Mouse (Mus musculus): ENCODE data around the gene Tle2. TPM values are rescaled to one million over a fixed set of nuclear protein-coding genes. Genes with fewer than 3 reads are reported as not detected.
A peak's percentile ranks its signal among the peaks of the same experiment; 100 is the strongest.

The Tle2 gene
- polyA plus RNA-seq (2015; fragmentation: Nextera tagmentation; extraction: Ambion mirVana), result 3.0 and 5.2 TPM in 2 replicates

DNA sequence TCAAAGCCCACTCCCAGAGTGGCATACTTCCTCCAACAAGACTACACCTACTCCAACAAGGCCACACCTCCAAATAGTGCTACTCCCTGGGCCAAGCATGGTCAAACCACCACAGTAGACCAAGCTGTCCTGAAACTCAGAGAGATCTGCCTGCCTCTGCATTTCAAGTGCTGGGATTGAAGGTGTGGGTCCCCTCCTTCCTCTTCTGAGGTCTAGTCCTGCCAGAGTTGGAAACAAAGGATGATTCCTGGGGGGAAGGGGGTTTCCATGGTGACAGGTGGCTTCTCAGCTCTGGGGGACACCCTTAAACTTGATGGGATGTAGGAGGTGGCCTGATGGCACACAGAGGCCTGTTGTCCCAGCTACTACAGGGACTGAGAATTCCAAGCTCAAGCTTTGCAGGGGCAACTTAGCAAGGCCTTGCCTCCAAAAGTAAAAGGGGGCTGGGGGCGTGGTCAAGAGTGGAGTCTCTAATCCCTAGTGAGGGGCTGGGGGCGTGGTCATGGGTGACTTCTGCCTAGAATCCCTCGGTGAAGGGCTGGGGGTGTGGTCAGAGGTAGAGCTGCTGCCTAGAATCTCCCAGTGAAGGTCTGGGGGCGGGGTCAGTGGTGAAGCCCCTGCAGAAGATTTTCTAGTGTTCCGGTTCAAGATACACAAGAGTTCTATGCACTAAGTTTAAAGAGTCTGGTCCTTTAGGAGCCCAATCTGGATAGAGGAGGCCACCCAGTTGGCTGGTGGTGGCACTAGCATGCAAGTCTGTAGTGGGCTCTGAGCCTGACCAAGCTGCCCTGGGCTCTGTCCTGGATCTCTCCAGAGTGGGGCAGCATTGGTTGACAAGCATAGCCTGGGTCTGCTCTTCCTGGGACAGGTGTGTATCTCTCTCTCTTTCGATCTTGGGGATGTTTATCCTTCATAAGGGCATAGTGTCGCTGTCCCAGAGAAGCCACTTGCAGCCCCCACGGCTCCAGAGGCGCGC lies at the start of gene Tle2:
Gene Tle2, plus strand, starts transcription at position 481 of the 976 bp plus-strand sequence.
- H3K27me3 ChIP-seq (replicated peaks; ENCODE audit: control insufficient read depth, insufficient read depth, low read length), result peaks cover 10% of the 10 kb centered on the region; the same call in 1 of the 2 replicates
- no peak for ATAC-seq
- 25% methylated on average over 10 of the region's 10 CpGs for WGBS
- TF ChIP-seq CTCF (IDR thresholded peaks at IDR 0.05; ENCODE audit: low read depth), result peak; percentile 34
- H3K9me3 ChIP-seq (ENCODE audit: control insufficient read depth), result no peaks in the 10 kb centered on the region
- no peak within 1 kb of the TSS for H3K27ac ChIP-seq (ENCODE audit: low read depth, low read length)
- peak within 1 kb of the TSS; percentile 89 for H3K4me2 ChIP-seq (replicated peaks; ENCODE audit: low read depth)
- H3K9ac ChIP-seq (ENCODE audit: low read depth, low read length), result peak within 1 kb of the TSS; percentile 35; the same call in 1 of the 2 replicates
- no peaks in the 10 kb centered on the region for H3K36me3 ChIP-seq (ENCODE audit: control insufficient read depth, insufficient read depth)
- H3K4me1 ChIP-seq (replicated peaks; ENCODE audit: control insufficient read depth, insufficient read depth, low read length), result peaks cover 7% of the 10 kb centered on the region
- peak within 1 kb of the TSS; percentile 48 for H3K4me3 ChIP-seq (ENCODE audit: low read depth, low read length)

DNA sequence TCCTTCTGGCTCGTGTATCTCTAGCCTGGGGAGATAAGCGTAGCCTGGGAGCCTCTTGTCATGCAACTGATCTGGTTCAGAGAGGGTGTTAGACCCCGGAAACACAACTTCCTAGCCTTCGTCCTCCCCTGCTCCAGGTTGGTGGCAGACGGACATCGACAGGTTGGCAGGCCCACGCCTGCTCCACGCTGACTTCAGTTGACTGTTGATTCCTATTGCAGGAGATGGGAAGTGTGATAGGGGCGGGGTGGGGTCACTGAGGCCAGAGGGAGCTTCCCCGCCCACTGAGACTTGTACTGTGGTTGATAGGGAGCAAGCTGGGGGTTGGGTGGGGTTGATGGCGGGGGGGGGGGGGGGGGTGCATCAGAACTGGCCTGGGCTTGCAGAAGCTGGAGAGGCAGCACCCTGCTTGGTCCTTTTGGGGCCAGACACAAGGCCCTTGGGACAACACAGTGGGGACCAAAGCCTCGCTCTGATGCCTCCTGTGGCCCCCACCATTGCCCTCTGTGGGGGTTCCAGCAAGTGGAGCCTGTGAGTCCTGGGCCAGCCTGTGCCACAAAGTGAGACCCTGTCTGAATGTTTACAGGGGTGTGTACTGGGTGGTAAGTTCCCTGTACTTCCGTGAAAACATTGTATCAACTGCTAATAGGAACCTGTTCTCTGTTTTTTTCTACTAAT lies 49.2 kb upstream of the Tle2 start:
- Histone ChIP-seq H3K27me3 (replicated peaks; ENCODE audit: control insufficient read depth, insufficient read depth, low read length) (no peaks in the 10 kb centered on the region), H3K36me3 (ENCODE audit: control insufficient read depth, insufficient read depth) (peaks cover 14% of the 10 kb centered on the region), H3K4me1 (replicated peaks; ENCODE audit: control insufficient read depth, insufficient read depth, low read length) (no peaks in the 10 kb centered on the region), H3K9me3 (ENCODE audit: control insufficient read depth) (no peaks in the 10 kb centered on the region), H3K4me2 (replicated peaks; ENCODE audit: low read depth) (no peak overlapping the region), H3K9ac (ENCODE audit: low read depth, low read length) (no peak overlapping the region), H3K4me3 (ENCODE audit: low read depth, low read length) (no peak overlapping the region), H3K27ac (ENCODE audit: low read depth, low read length) (no peak overlapping the region)
- WGBS, result 36% methylated on average over 12 of the region's 13 CpGs
- TF ChIP-seq CTCF (IDR thresholded peaks at IDR 0.05; ENCODE audit: low read depth), result no peak
- no peak for ATAC-seq

DNA sequence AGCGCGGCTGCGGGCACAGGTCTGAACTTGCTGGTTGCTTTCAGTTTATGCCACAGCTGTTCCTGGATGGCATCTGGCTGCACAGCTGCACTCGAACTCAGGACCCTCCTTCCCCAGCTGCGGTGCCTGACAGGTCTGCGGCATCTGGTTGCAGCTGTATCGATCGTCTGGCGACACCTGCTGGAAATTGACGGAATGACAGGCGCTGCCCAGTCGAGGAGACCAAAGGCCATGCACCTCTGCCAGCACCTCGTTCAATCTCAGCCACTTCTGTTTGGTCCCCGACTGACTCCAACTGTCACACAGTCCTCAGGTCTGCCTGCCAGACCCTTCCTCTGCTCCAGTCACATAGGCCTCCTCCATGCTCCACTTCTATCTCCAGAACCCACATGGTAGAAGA lies 47.6 kb upstream of the Tle2 start:
- Histone ChIP-seq H3K27ac (ENCODE audit: low read depth, low read length) (no peak overlapping the region), H3K4me1 (replicated peaks; ENCODE audit: control insufficient read depth, insufficient read depth, low read length) (no peaks in the 10 kb centered on the region), H3K36me3 (ENCODE audit: control insufficient read depth, insufficient read depth) (peaks cover 30% of the 10 kb centered on the region), H3K4me2 (replicated peaks; ENCODE audit: low read depth) (no peak overlapping the region), H3K9ac (ENCODE audit: low read depth, low read length) (no peak overlapping the region), H3K27me3 (replicated peaks; ENCODE audit: control insufficient read depth, insufficient read depth, low read length) (no peaks in the 10 kb centered on the region), H3K9me3 (ENCODE audit: control insufficient read depth) (no peaks in the 10 kb centered on the region), H3K4me3 (ENCODE audit: low read depth, low read length) (no peak overlapping the region)
- peak; percentile 97 for TF ChIP-seq CTCF (IDR thresholded peaks at IDR 0.05; ENCODE audit: low read depth)
- ATAC-seq, result peak; percentile 34; the same call in 1 of the 2 replicates
- WGBS, result 10% methylated on average over 14 of the region's 14 CpGs

DNA sequence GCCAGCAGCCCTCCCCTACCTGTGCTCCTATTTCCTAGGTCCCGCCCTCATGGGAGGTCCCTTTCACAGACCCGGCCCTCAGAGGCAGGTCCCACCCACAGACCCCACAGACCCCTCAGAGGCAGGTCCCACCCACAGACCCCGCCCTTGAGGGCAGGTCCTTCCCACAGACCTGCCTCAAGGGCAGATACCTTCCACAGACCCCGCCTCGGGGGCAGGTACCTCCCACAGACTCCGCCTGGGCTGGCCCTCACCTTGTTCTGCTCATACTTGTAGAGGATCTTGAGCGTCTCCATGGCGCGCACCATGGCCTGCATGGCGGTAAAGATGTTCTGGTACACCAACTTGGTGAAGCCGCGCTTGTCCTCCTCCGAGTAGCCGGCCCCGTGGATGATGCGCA lies 39.5 kb upstream of the Tle2 start:
- H3K27ac ChIP-seq (ENCODE audit: low read depth, low read length), result no peak overlapping the region
- H3K4me3 ChIP-seq (ENCODE audit: low read depth, low read length), result no peak overlapping the region
- ATAC-seq, result no peak
- H3K4me1 ChIP-seq (replicated peaks; ENCODE audit: control insufficient read depth, insufficient read depth, low read length), result 0 out of 2 replicates have a peak, but pooled peaks cover 5% of the 10 kb centered on the region
- no peaks in the 10 kb centered on the region for H3K27me3 ChIP-seq (replicated peaks; ENCODE audit: control insufficient read depth, insufficient read depth, low read length)
- no peak overlapping the region for H3K4me2 ChIP-seq (replicated peaks; ENCODE audit: low read depth)
- no peak for TF ChIP-seq CTCF (IDR thresholded peaks at IDR 0.05; ENCODE audit: low read depth)
- no peaks in the 10 kb centered on the region for H3K9me3 ChIP-seq (ENCODE audit: control insufficient read depth)
- 54% methylated on average over 16 of the region's 16 CpGs for WGBS
- H3K36me3 ChIP-seq (ENCODE audit: control insufficient read depth, insufficient read depth), result peaks cover 61% of the 10 kb centered on the region
- no peak overlapping the region for H3K9ac ChIP-seq (ENCODE audit: low read depth, low read length)

DNA sequence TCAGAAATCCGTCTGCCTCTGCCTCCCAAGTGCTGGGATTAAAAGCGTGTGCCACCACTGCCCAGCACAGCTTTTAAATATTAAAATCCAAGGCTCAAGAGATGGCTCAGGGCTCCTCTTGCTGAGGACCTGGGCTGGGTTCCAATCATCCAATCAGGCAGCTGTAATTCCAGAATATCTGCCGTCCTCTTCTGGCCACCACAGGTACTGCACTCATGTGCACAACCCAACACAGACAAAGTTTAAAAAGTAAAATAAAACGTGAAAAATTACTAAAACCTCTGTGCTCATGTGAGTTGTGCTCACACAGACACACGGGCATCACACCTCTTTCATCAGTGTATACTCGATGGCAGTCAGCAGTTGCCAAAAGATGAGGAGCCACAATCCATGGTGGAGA lies 37.6 kb upstream of the Tle2 start:
- no peak overlapping the region for H3K4me3 ChIP-seq (ENCODE audit: low read depth, low read length)
- TF ChIP-seq CTCF (IDR thresholded peaks at IDR 0.05; ENCODE audit: low read depth), result peak; percentile 70
- no peak overlapping the region for H3K27ac ChIP-seq (ENCODE audit: low read depth, low read length)
- H3K9ac ChIP-seq (ENCODE audit: low read depth, low read length), result no peak overlapping the region
- no peaks in the 10 kb centered on the region for H3K9me3 ChIP-seq (ENCODE audit: control insufficient read depth)
- peaks cover 5% of the 10 kb centered on the region; the same call in 1 of the 2 replicates for H3K4me1 ChIP-seq (replicated peaks; ENCODE audit: control insufficient read depth, insufficient read depth, low read length)
- peaks cover 45% of the 10 kb centered on the region for H3K36me3 ChIP-seq (ENCODE audit: control insufficient read depth, insufficient read depth)
- no peak overlapping the region for H3K4me2 ChIP-seq (replicated peaks; ENCODE audit: low read depth)
- no peaks in the 10 kb centered on the region for H3K27me3 ChIP-seq (replicated peaks; ENCODE audit: control insufficient read depth, insufficient read depth, low read length)
- ATAC-seq, result no peak
- 68% methylated on average over 6 of the region's 6 CpGs for WGBS

DNA sequence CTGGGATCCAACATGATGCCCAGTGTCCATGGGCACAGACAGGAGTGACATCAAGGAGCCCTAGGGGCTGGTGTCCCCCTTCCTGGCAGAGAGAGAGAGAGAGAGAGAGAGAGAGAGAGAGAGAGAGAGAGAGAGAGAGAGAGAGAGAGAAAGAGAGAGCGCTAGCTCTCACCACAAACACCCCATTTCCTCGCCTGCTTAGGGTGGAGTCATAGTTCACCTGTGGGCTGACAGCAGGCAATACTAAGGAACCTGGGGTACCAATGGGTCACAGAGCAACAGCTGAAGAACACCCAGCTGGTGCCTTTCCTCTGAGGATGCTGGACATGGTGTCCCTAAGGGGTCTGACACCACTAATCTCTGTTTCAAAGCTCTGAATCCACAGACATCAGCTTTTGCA lies 36.9 kb upstream of the Tle2 start:
- Histone ChIP-seq H3K27ac (ENCODE audit: low read depth, low read length) (no peak overlapping the region), H3K9ac (ENCODE audit: low read depth, low read length) (no peak overlapping the region), H3K4me1 (replicated peaks; ENCODE audit: control insufficient read depth, insufficient read depth, low read length) (peaks cover 5% of the 10 kb centered on the region), H3K36me3 (ENCODE audit: control insufficient read depth, insufficient read depth) (peaks cover 38% of the 10 kb centered on the region), H3K4me2 (replicated peaks; ENCODE audit: low read depth) (no peak overlapping the region), H3K27me3 (replicated peaks; ENCODE audit: control insufficient read depth, insufficient read depth, low read length) (no peaks in the 10 kb centered on the region), H3K9me3 (ENCODE audit: control insufficient read depth) (no peaks in the 10 kb centered on the region), H3K4me3 (ENCODE audit: low read depth, low read length) (no peak overlapping the region)
- no peak for ATAC-seq
- TF ChIP-seq CTCF (IDR thresholded peaks at IDR 0.05; ENCODE audit: low read depth), result no peak
- WGBS, result 82% methylated on average over 2 of the region's 2 CpGs

All from intestine, postnatal 0 days (tissue).